Mouse (Mus musculus) retina, postnatal 1 day (tissue): Measurements from ENCODE around the gene Dclre1b.
A peak's percentile ranks its signal among the peaks of the same experiment; 100 is the strongest.
"Not testable (repeated sequence)": the region's sequence is repeated elsewhere in the genome, so short reads cannot be mapped to it uniquely, and the experiment has no call there.

Source experiments
- DNase-seq: peaks from one replicate; pipeline ENCODE4 v3.0.0-alpha.2; 2012

The Dclre1b gene

DNA sequence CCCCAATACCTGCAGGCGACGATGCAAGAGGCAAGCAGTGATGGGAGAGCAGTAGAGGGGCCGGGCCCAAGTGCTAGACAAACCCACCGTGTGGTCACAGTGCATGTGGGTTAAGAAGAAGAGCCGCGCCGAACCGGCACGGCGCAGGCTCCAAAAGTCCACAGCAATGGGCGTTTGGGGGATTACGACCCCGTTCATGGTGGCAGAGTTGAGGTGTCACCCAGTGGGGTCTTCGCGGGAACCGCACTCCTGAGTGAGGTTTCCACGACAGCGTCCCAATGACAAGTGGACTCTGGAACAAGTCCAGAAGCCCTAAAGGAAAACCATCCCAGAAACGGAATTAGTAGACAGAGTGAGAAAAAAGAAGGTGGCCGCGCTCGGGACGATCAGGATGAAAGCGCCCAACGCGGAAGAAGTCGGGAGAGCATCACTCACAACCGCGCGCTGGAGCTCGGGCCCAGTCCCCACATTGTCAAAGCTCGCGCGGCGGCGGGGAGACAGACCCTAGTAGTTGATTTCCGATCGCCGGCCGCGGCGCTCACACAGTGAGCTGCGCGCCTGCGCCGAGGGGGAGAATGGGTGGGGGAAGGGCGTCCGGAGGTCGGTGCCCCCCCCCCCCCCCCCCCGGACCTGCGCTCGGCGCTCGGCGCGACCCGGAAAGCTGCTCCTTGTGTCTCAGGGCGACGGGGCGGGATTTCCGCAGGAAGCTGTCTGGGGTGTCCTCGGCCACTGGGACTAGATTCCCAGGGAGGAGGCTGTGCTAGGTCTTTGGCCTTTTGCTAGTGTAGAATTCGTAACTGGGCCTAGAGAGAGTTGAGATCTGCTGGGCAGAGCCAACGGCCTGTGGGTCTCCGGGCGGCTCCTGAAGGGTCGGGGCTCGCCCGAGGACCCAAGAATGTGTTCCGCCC is at the start of gene Dclre1b, which contains the start of the genes Ap4b1 and Gm43064:
TSS of gene Dclre1b (minus strand) at position 554 of the 908 bp plus-strand sequence.
TSS of gene Ap4b1 (plus strand) at position 630 of the 908 bp plus-strand sequence.
TSS of gene Gm43064 (plus strand) at position 683 of the 908 bp plus-strand sequence.
- DNase-seq: peak; percentile 98

GRCm38 (mm10) chr3:103857977-103858563 is 48.8 kb upstream of the Dclre1b start:
- no peak for DNase-seq

- DNase-seq: no peak
Measured at GRCm38 (mm10) chr3:103857036-103857805, 48.0 kb upstream of the Dclre1b start.

- DNase-seq: no peak
Measured at GRCm38 (mm10) chr3:103853804-103854203, 44.6 kb upstream of the Dclre1b start.

- DNase-seq: peak; percentile 61
Measured at GRCm38 (mm10) chr3:103852565-103853299, 43.5 kb upstream of the Dclre1b start.

- no peak for DNase-seq
Measured at GRCm38 (mm10) chr3:103851882-103852281, 42.6 kb upstream of the Dclre1b start.

- DNase-seq: no peak
Measured at GRCm38 (mm10) chr3:103851481-103851880, 42.2 kb upstream of the Dclre1b start.

GRCm38 (mm10) chr3:103850644-103851363 is 41.6 kb upstream of the Dclre1b start:
- no peak for DNase-seq

- not testable (repeated sequence) for DNase-seq
Measured at GRCm38 (mm10) chr3:103840946-103841345, 31.7 kb upstream of the Dclre1b start.

GRCm38 (mm10) chr3:103840195-103840594 is 31.0 kb upstream of the Dclre1b start:
- not testable (repeated sequence) for DNase-seq

- DNase-seq: no peak
Measured at GRCm38 (mm10) chr3:103839711-103840110, 30.5 kb upstream of the Dclre1b start.

DNA sequence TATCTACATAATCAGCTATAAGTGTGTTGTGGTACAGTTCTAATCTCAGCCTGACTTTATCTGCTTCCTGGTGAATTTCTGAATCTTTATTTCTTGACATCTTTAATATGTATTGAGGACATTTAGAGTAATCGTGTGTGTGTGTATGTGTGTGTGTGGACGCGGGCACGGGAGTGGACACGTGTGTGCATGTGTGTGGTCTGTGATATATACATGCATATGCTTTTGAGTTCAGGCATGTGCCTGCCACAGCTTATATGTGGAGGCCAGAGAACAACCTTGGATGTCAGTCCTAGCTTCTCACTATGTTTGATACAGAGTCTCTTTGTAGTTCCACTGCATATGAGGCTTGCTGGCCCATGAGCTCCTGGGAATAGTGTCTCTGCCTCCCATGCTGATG is 27.2 kb upstream of the Dclre1b start:
- no peak for DNase-seq

DNA sequence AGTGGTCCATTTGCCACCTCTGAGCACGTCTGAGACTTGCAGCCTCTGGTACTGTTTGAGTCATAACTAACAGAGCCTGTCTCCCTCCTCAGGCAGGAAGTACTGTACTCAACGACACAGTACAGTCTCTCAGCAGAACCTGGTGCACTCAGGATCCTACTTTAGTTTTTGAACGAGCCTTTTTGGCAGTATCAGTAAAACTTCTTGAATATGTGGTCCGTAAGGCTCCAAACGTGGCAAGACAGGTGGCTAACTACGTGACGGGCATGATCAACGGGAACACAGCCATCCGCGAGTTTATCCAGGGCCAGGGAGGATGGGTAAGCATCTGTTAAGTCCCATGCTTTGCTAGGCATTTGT is 26.7 kb upstream of the Dclre1b start:
- DNase-seq: no peak

- DNase-seq: no peak
Measured at GRCm38 (mm10) chr3:103835272-103835950, 26.2 kb upstream of the Dclre1b start.

DNA sequence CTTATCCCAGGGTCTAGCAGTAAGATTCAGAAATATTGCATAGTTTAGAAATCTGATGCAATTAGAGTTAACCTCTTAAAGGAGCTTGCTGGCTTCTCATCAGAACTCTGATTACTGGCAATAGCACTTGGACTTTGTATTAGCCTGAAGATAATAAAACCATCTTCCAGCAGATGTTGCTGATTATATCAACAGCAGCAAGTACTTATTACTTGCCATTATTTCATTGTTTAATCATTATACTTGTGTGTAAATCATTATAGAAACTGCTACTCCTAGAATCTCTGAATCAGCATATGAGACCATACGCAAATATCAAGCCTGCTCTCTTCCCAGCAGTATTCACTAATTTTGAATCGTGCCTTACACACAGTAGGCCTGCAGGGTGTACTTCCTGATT is 24.8 kb upstream of the Dclre1b start:
- no peak for DNase-seq

GRCm38 (mm10) chr3:103832426-103832825 is 23.2 kb upstream of the Dclre1b start, which contains the start of gene Bcl2l15:
Gene Bcl2l15 (plus strand): TSS chr3:103832601.
- no peak for DNase-seq

DNA sequence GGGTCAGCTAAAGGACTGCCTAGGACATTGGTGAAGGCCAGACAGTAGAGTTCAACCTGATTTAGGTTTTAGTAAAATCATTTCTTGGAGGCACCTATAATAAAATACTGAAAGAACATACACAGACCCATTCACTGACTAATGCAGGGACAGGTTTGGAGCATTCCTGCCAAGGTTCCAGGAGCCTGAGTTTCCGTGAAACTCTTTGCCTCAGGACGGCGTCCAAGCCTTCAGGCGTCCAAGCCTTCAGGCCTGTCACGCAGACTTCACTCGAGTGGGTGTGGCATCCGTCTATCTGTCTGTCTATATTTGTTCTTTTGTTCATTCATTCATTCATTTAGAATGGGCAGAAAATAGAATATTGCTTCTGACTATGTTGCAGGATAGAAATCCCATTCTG is 21.9 kb upstream of the Dclre1b start:
- no peak for DNase-seq

GRCm38 (mm10) chr3:103830681-103831080 is 21.4 kb upstream of the Dclre1b start:
- DNase-seq: not testable (repeated sequence)

- DNase-seq: no peak
Measured at GRCm38 (mm10) chr3:103829036-103829435, 19.8 kb upstream of the Dclre1b start.

- DNase-seq: no peak
Measured at GRCm38 (mm10) chr3:103827548-103827947, 18.3 kb upstream of the Dclre1b start.

GRCm38 (mm10) chr3:103810967-103811366 is 1.7 kb upstream of the Dclre1b start:
- DNase-seq: no peak
